Mouse (Mus musculus): ENCODE data around the gene Gdpgp1. TPM values are rescaled to one million over a fixed set of nuclear protein-coding genes. Genes with fewer than 3 reads are reported as not detected.
A peak's percentile ranks its signal among the peaks of the same experiment; 100 is the strongest.

The Gdpgp1 gene
- polyA plus RNA-seq, 1 experiment from 2014 or later = 5.2 TPM

DNA sequence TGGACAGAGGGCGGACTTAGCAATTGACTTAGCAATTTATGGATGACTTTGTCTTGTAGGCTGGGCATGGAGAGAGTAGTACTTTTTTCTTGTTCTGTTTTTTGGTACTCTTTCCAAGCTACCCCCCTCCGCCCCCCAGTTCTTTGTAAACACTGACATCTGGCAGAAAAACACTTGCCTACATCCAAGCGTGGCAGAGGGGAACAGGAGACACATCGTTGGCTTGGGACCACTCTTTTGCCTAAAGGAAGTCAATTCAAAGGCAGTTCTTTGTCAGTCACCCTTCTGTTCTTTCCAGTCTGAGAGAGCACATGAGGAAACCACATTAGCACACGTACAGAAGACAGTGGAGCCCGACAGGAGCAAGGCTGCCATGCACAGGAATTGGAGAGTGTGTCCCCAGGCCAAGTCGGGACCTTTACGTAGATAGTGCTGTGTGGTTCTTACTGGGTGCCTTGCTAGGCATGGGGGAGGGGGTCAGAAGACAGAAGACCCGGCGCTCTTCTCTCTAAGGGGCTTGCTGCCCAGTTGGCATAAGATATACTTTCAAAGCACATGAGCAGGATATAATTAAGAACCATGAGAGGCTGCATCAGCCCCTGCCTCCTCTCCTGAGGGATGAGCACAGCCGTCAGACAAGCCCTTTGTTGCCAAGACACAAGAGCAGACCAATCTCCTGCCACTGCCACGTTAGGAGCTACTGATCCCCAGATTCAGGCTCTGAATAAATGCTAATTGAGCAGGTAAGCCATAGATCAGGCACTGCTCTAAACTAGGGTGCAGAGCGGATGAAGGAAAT lies 38.5 kb upstream of the Gdpgp1 start:
- no peaks in the 10 kb centered on the region for H3K27me3 ChIP-seq (ENCODE audit: insufficient read depth, poor library complexity, severe bottlenecking)
- no peaks in the 10 kb centered on the region for H3K36me3 ChIP-seq
- no peak overlapping the region for H3K4me3 ChIP-seq
- H3K27ac ChIP-seq = no peak overlapping the region
- WGBS = 72% methylated on average over 13 of the region's 13 CpGs
- DNase-seq (ENCODE audit: low spot score) = no peak
- no peaks in the 10 kb centered on the region for H3K9me3 ChIP-seq
- H3K4me1 ChIP-seq = peaks cover 54% of the 10 kb centered on the region

DNA sequence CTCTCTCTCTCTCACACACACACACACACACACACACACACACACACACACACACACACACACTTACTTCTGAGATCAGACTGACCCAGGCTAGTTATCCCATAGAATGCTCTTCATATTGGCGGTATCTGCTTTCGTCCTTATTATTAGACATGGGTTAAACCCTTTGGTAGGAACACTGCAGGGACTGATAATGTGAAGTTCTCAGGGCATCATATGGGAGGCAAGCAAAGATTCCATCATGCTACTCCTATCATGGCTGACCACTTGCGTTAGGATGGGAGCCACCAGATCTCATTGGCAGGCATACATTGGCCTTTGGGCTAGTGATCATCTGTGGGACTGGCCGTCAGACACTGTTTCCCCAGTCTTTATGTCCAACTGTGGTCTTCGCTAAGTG lies 37.5 kb upstream of the Gdpgp1 start:
- Histone ChIP-seq H3K27ac (no peak overlapping the region), H3K4me1 (peaks cover 52% of the 10 kb centered on the region), H3K36me3 (no peaks in the 10 kb centered on the region), H3K4me3 (no peak overlapping the region), H3K27me3 (ENCODE audit: insufficient read depth, poor library complexity, severe bottlenecking) (no peaks in the 10 kb centered on the region), H3K9me3 (no peaks in the 10 kb centered on the region)
- no peak for DNase-seq (ENCODE audit: low spot score)
- WGBS = 92% methylated on average over 5 of the region's 5 CpGs

DNA sequence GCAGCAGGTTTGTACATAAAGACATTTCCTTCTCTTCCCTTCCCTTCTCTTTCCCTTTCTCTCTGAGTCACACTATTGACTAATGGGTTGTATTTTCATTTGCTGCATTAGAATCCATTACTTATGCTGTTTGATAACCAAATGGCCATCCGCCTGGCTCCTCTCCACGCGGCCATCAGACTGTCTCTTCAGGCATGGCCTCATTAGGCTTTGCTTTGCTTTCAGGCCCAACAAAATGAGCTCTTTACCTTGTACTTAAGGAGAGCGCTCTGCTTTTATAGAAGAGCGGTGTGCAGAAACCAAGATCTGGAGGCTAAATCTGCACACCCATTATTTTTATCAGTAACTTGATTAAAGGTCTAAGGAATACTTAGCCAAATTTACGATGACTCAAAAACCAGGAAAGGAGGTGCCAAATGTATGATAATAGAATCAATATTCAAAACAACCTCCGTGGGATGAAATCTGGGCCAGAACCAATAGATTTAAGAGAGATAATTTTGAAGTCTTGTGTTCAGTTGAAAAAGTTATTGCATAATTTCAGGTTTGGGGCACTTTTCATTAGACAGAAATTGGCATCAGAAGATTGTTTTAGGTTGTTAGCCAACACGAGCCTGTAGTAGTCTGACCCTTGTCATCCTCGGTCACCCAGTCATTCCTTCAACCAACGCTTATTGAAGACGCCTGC lies 36.9 kb upstream of the Gdpgp1 start:
- WGBS = 87% methylated on average over 10 of the region's 11 CpGs

DNA sequence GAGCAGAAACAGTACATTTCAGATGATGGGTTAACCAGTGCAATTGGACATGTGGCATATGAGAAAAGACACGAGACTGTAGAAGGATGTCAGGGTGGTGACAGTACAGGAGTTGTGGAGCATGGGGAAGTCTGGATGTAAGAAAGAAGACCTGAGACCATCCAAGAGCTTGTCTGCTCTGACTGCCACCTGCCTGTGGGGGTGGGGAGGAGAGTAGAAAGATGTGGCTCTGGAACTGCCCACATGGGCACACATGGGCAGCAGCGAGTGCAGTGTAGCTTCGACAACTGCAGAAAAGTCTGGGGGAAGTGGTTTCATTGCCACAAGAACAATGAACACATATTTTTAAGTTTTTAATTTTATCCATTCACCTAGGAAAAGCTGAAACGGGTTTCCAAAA lies 35.3 kb upstream of the Gdpgp1 start:
- DNase-seq (ENCODE audit: low spot score) = no peak
- WGBS = 35% methylated on average over 4 of the region's 4 CpGs
- Histone ChIP-seq H3K36me3 (peaks cover 3% of the 10 kb centered on the region; the same call in 1 of the 2 replicates), H3K27ac (peak overlapping the region; percentile 91), H3K4me3 (peak overlapping the region; percentile 80), H3K27me3 (ENCODE audit: insufficient read depth, poor library complexity, severe bottlenecking) (no peaks in the 10 kb centered on the region), H3K9me3 (no peaks in the 10 kb centered on the region), H3K4me1 (peaks cover 34% of the 10 kb centered on the region)

More for the DNA sequence above, 36.9 kb upstream of the Gdpgp1 start:
- peaks cover 46% of the 10 kb centered on the region for H3K4me1 ChIP-seq
- no peak overlapping the region for H3K4me3 ChIP-seq
- no peaks in the 10 kb centered on the region for H3K9me3 ChIP-seq
- DNase-seq (ENCODE audit: low spot score) = no peak
- no peaks in the 10 kb centered on the region for H3K27me3 ChIP-seq (ENCODE audit: insufficient read depth, poor library complexity, severe bottlenecking)
- no peaks in the 10 kb centered on the region for H3K36me3 ChIP-seq
- H3K27ac ChIP-seq = no peak overlapping the region

DNA sequence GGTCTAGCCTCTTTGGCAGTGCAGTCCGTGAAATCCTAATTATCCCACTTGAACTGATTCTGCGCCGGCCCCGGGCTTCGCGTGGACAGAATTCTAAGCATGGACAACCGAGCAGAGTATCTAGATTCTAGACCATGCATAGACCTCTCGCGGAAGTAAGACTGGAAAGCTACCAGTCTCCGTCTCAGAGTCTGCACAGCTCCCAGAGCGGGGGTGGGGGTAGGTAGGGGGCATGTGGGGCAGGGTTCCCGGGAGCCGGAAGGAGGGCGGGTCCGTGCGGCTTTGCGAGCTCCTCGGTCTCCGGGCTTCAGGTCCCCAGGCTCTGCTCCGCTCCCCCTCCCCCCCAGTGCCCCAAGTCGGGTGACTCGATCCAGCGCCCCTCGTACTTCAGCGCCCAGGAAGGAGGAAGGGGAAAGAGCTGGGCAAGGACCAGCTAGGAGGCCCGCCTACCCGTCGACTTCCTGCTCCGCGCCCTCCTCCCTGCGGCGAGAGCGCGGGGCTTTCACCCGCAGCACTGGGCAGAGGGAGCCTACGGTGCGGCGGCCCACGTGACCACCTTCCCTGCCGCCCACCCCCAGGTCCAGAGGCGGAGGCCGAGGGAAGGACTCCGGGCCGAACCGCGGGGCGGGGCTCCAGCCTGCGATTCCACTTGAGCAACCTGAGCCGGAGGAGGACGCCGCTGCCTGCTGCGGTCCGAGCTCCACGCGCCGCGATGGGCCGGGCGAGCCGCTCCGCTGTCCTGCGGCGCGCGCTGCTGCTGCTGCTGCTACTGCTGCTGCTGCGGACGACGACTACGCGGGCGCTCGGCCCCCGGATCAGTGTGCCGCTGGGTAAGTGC lies 34.5 kb upstream of the Gdpgp1 start:
- WGBS = under 1% methylated on average over 74 of the region's 74 CpGs
- H3K27me3 ChIP-seq (ENCODE audit: insufficient read depth, poor library complexity, severe bottlenecking) = no peaks in the 10 kb centered on the region
- H3K9me3 ChIP-seq = no peaks in the 10 kb centered on the region
- peaks cover 8% of the 10 kb centered on the region; the same call in 1 of the 2 replicates for H3K36me3 ChIP-seq
- H3K4me3 ChIP-seq = peak overlapping the region; percentile 80
- H3K4me1 ChIP-seq = peaks cover 35% of the 10 kb centered on the region
- H3K27ac ChIP-seq = peak overlapping the region; percentile 91
- DNase-seq (ENCODE audit: low spot score) = peak; percentile 91

DNA sequence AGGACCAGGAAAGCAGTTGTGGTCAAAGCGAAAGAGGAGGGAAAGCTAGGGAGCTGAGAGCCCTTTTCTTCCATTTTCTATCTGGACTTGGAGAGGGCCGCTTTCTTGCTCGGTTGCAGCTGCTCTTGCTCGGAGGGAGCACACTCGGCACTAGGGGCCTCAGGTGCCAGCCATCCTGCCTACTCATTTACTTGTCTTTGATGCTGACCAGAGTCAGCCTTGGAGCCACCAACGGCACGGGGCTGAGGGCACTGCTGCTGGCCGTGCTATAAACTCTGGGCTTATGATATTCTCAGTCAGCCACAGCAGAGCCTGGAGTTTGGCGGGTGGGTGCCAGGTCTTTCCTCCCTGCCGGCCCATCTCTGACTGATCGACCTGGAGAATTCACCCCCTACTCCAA lies 33.8 kb upstream of the Gdpgp1 start:
- Histone ChIP-seq H3K9me3 (no peaks in the 10 kb centered on the region), H3K36me3 (peaks cover 8% of the 10 kb centered on the region; the same call in 1 of the 2 replicates), H3K4me3 (peak overlapping the region; percentile 80), H3K4me1 (peaks cover 42% of the 10 kb centered on the region), H3K27me3 (ENCODE audit: insufficient read depth, poor library complexity, severe bottlenecking) (no peaks in the 10 kb centered on the region), H3K27ac (peak overlapping the region; percentile 91)
- DNase-seq (ENCODE audit: low spot score) = no peak
- WGBS = 2% methylated on average over 11 of the region's 11 CpGs

DNA sequence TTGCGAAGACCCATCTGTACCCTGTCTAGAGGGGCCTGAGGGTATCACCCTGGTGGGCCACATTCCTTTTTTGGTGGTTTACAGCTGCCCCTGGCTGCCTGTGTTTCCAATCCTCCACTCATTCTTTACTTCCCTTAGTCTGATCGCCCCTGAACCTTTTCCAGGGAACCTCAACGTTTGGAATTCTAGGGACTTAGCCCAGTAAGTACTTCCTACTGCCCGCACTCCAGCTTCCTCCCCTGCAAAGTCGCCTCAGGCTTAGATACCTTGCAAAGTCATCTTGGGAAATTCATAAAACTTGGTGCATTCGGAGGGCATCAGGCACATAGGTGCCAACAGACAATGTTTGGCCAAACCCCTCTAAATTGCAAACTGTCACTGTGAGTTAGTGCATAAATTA lies 33.4 kb upstream of the Gdpgp1 start:
- H3K27ac ChIP-seq = peak overlapping the region; percentile 91; the same call in 1 of the 2 replicates
- DNase-seq (ENCODE audit: low spot score) = no peak
- WGBS = 42% methylated on average over 6 of the region's 6 CpGs
- peaks cover 8% of the 10 kb centered on the region; the same call in 1 of the 2 replicates for H3K36me3 ChIP-seq
- peaks cover 40% of the 10 kb centered on the region for H3K4me1 ChIP-seq
- H3K27me3 ChIP-seq (ENCODE audit: insufficient read depth, poor library complexity, severe bottlenecking) = no peaks in the 10 kb centered on the region
- H3K9me3 ChIP-seq = no peaks in the 10 kb centered on the region
- H3K4me3 ChIP-seq = peak overlapping the region; percentile 80

DNA sequence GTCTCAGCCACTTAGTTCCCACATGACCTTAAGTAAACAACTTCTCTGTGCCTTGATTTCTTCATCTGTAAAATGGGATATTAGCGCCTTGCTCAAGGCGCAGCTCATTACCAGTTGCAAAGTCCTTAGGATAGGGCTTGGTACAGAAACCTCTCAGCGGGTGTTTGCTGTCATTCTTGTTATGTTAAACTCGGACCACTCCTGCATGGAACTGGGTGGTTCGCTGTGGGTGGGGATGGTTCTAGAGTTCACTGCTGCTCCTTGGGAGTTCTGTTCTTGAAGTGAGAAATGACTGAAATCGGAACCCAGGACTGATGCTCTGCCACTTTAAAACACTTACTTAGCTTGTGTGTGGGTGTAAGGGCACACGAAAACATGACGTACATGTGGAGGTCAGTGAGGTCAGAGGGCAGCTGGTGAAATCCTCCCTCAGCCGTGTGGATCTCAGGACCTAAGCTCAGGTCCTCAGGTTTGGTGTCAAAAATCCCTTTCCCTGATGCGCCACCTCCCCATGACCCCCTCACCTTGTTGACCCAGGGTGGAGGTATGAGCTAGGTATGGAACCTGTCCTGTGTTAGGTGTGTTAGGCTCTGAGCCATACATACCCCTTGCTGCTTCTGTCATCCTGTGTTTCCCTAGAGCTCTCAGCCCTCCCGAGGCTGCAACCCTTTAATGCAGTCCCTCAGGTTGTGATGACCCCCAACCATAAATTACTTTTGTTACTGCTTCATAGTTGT lies 32.6 kb upstream of the Gdpgp1 start:
- 76% methylated on average over 11 of the region's 11 CpGs for WGBS
- H3K9me3 ChIP-seq = no peaks in the 10 kb centered on the region
- DNase-seq (ENCODE audit: low spot score) = no peak
- H3K36me3 ChIP-seq = peaks cover 8% of the 10 kb centered on the region; the same call in 1 of the 2 replicates
- no peaks in the 10 kb centered on the region for H3K27me3 ChIP-seq (ENCODE audit: insufficient read depth, poor library complexity, severe bottlenecking)
- no peak overlapping the region for H3K4me3 ChIP-seq
- H3K27ac ChIP-seq = no peak overlapping the region
- H3K4me1 ChIP-seq = peaks cover 39% of the 10 kb centered on the region

DNA sequence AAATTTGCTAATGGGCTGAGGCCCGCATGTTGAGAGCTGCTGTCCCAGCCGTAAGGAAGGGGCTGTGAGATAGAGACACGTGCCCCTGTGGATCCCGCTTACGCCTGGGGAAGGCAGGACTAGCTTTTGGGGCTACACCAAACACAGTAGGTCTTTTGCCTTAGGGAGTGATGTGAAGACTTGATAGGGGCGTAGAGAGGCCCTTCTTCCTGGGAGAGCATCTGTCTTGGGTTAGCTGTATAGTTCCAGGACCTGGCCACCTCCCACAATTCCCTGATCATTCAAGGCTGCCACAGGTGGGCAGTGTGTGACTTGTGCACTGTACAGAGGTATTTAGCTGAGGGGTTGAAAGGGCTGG lies 32.1 kb upstream of the Gdpgp1 start:
- Histone ChIP-seq H3K4me3 (no peak overlapping the region), H3K27ac (no peak overlapping the region), H3K9me3 (no peaks in the 10 kb centered on the region), H3K36me3 (peaks cover 8% of the 10 kb centered on the region; the same call in 1 of the 2 replicates), H3K4me1 (peaks cover 41% of the 10 kb centered on the region), H3K27me3 (ENCODE audit: insufficient read depth, poor library complexity, severe bottlenecking) (no peaks in the 10 kb centered on the region)
- 83% methylated on average over 6 of the region's 6 CpGs for WGBS
- no peak for DNase-seq (ENCODE audit: low spot score)

DNA sequence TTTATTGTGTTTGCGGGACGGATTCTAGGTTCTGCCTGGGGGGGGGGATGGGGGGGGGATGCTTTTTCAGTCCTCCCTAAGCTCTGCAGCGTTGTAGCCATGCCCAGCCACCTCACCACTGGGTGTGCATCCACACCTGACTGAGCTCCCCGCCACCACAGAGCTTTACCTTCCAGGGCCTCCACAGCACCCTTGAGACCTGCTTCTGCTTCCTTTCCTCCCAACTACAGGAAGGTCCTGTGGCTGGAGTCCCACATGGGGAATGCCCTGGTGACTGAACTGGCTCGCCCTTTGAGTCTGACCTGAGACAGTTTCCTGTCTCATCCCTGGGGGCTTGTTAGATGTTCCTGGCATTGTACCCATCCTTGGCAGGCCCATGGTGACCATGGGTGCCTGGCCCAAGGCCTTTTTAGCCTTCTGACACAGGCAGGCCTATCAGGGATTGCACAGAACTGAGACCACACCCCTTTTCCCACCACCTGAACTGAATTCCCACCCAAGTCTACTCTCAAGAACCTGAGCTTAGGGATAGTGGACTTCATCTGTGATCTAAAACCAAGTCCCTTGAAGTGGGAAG lies 31.6 kb upstream of the Gdpgp1 start:
- no peak overlapping the region for H3K27ac ChIP-seq
- 88% methylated on average over 5 of the region's 5 CpGs for WGBS
- no peak for DNase-seq (ENCODE audit: low spot score)
- peaks cover 8% of the 10 kb centered on the region; the same call in 1 of the 2 replicates for H3K36me3 ChIP-seq
- H3K27me3 ChIP-seq (ENCODE audit: insufficient read depth, poor library complexity, severe bottlenecking) = no peaks in the 10 kb centered on the region
- peaks cover 46% of the 10 kb centered on the region for H3K4me1 ChIP-seq
- H3K9me3 ChIP-seq = no peaks in the 10 kb centered on the region
- H3K4me3 ChIP-seq = no peak overlapping the region

DNA sequence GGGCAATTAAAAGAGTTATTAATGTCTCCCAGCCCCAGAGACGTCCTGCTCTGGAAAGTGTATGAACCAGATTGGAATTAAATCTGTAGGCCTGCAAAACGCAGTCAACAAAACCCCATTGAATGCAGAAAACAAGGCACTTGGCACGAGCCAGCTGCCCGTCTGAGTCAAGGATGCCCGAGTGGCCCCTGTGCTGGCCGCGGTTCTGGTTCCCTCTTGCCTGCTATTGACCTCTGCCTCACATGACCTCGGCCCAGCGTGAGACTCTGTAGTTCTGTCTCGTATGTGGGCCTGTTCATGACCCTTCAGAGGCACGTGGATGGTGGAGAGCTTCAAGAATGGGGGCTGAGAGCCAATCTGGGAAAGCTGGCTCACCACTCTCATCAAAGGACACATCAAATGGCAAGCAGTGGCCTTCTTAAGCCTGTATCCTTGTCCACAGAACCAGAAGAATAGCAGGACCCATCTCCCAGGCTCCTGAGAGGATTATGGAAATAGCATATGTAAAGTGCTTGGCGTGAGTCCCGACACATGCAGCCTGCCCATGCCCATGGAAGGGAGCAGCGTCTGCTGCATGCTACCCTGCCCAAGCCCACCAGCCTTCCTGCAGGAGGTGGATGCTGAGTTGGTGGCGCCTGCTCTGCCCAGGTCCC lies 30.7 kb upstream of the Gdpgp1 start:
- H3K4me1 ChIP-seq = peaks cover 54% of the 10 kb centered on the region
- no peaks in the 10 kb centered on the region for H3K9me3 ChIP-seq
- H3K4me3 ChIP-seq = no peak overlapping the region
- no peak for DNase-seq (ENCODE audit: low spot score)
- 93% methylated on average over 15 of the region's 15 CpGs for WGBS
- no peak overlapping the region for H3K27ac ChIP-seq
- H3K27me3 ChIP-seq (ENCODE audit: insufficient read depth, poor library complexity, severe bottlenecking) = no peaks in the 10 kb centered on the region
- H3K36me3 ChIP-seq = peaks cover 8% of the 10 kb centered on the region; the same call in 1 of the 2 replicates

All from heart, embryonic 10.5 days (tissue).